Mouse (Mus musculus) spleen, adult 2 months (tissue): ENCODE results near the gene Cd247. TPM values are rescaled to one million over a fixed set of nuclear protein-coding genes. Genes with fewer than 3 reads are reported as not detected.

Source experiments
- DNase-seq, 2 experiments: peaks; one replicate each; pipeline versions ENCODE4 v3.0.0 to v3.0.0-alpha.2; 2012 to 2021; ENCODE audit warnings: low spot score in 2 of 2, low read depth in 1 of 2
- H3K27ac ChIP-seq: fragments of 200-500 bp; 2 replicates; pipeline ENCODE4 v1.5.1; 2012; ENCODE audit warnings: low read length, inconsistent platforms; ENCODE audit not compliant: insufficient read depth
- H3K27me3 ChIP-seq: fragments of 200-500 bp; 2 replicates; pipeline ENCODE4 v1.6.1; 2012; ENCODE audit warnings: mild to moderate bottlenecking, moderate library complexity, low read length, inconsistent platforms; ENCODE audit not compliant: control insufficient read depth, insufficient read depth
- H3K36me3 ChIP-seq: fragments of 200-500 bp; 2 replicates; pipeline ENCODE4 v1.6.1; 2012; ENCODE audit warnings: mild to moderate bottlenecking, low read length, inconsistent platforms; ENCODE audit not compliant: control insufficient read depth, insufficient read depth
- H3K4me1 ChIP-seq: fragments of 200-500 bp; 2 replicates; pipeline ENCODE4 v1.6.1; 2011; ENCODE audit warnings: inconsistent platforms; ENCODE audit not compliant: control insufficient read depth, insufficient read depth, insufficient read length
- H3K4me3 ChIP-seq: fragments of 200-500 bp; 2 replicates; pipeline ENCODE4 v1.5.1; 2011; ENCODE audit warnings: mild to moderate bottlenecking, inconsistent platforms; ENCODE audit not compliant: insufficient read depth, insufficient read length; ENCODE audit errors: extremely low read depth
- CTCF ChIP-seq: fragments of 200-500 bp; IDR thresholded peaks from 2 replicates; pipeline ENCODE4 v1.5.1; 2011; ENCODE audit warnings: mild to moderate bottlenecking, inconsistent platforms; ENCODE audit not compliant: insufficient read depth, insufficient read length, insufficient replicate concordance; ENCODE audit errors: extremely low read depth
- POLR2A ChIP-seq: fragments of 200-500 bp; IDR thresholded peaks from 2 replicates; pipeline ENCODE4 v1.6.1; 2011; ENCODE audit warnings: low read depth, low read length, inconsistent platforms
- WGBS: fragments of 180-500 bp; shearing (Covaris S2); methylation state at CpG from one replicate; pipeline ENCODE4 v1.1.7; 2018; 5-methylcytosine and 5-hydroxymethylcytosine counted together
- polyA plus RNA-seq: library from polyadenylated mRNA; depleted of rRNA; stranded (reverse); fragments of >200 nt; gene quantifications from 2 replicates; pipeline ENCODE4 v1.2.3, GENCODE M21; 2012

The Cd247 gene
- polyA plus RNA-seq, 1 experiment, result 38.9 TPM

GRCm38 (mm10) chr1:165882146-165882900 is 93.8 kb downstream of the Cd247 start:
- no peak overlapping the region for H3K27ac ChIP-seq
- TF ChIP-seq POLR2A (no peak), CTCF (no peak)
- 92% methylated on average over 8 of the region's 8 CpGs for WGBS
- peaks cover 18% of the 10 kb centered on the region for H3K36me3 ChIP-seq
- no peak for DNase-seq
- no peaks in the 10 kb centered on the region for H3K4me1 ChIP-seq
- no peaks in the 10 kb centered on the region for H3K27me3 ChIP-seq
- H3K4me3 ChIP-seq, result no peak overlapping the region

GRCm38 (mm10) chr1:165891686-165892085 is 103.2 kb downstream of the Cd247 start:
- 87% methylated on average over 2 of the region's 2 CpGs for WGBS
- no peak overlapping the region for H3K4me3 ChIP-seq
- no peaks in the 10 kb centered on the region for H3K4me1 ChIP-seq
- no peak overlapping the region for H3K27ac ChIP-seq
- DNase-seq, result no peak
- H3K36me3 ChIP-seq, result peaks cover 30% of the 10 kb centered on the region
- no peaks in the 10 kb centered on the region for H3K27me3 ChIP-seq
- TF ChIP-seq POLR2A (no peak), CTCF (no peak)

GRCm38 (mm10) chr1:165903596-165903995 is 115.1 kb downstream of the Cd247 start:
- Histone ChIP-seq H3K4me3 (no peak overlapping the region), H3K4me1 (no peaks in the 10 kb centered on the region), H3K36me3 (peaks cover 17% of the 10 kb centered on the region), H3K27ac (no peak overlapping the region), H3K27me3 (no peaks in the 10 kb centered on the region)
- no peak for TF ChIP-seq POLR2A
- no peak for TF ChIP-seq CTCF
- 88% methylated on average over 1 of the region's 1 CpGs for WGBS
- DNase-seq, result no peak

GRCm38 (mm10) chr1:165908153-165908552 is 119.7 kb downstream of the Cd247 start:
- TF ChIP-seq POLR2A (no peak), CTCF (no peak)
- DNase-seq, result no peak
- H3K36me3 ChIP-seq, result peaks cover 24% of the 10 kb centered on the region
- no peaks in the 10 kb centered on the region for H3K4me1 ChIP-seq
- H3K27ac ChIP-seq, result no peak overlapping the region
- no peaks in the 10 kb centered on the region for H3K27me3 ChIP-seq
- 97% methylated on average over 2 of the region's 2 CpGs for WGBS
- H3K4me3 ChIP-seq, result no peak overlapping the region

GRCm38 (mm10) chr1:165908806-165909205 is 120.3 kb downstream of the Cd247 start:
- TF ChIP-seq CTCF (no peak), POLR2A (no peak)
- Histone ChIP-seq H3K36me3 (peaks cover 21% of the 10 kb centered on the region), H3K27ac (no peak overlapping the region), H3K4me3 (no peak overlapping the region), H3K27me3 (no peaks in the 10 kb centered on the region), H3K4me1 (no peaks in the 10 kb centered on the region)
- 95% methylated on average over 3 of the region's 3 CpGs for WGBS
- DNase-seq, result no peak

GRCm38 (mm10) chr1:165909471-165909870 is 121.0 kb downstream of the Cd247 start:
- Histone ChIP-seq H3K36me3 (peaks cover 21% of the 10 kb centered on the region), H3K4me1 (no peaks in the 10 kb centered on the region), H3K4me3 (no peak overlapping the region), H3K27me3 (no peaks in the 10 kb centered on the region), H3K27ac (no peak overlapping the region)
- TF ChIP-seq POLR2A, result no peak
- TF ChIP-seq CTCF, result no peak
- WGBS, result 90% methylated on average over 3 of the region's 3 CpGs
- no peak for DNase-seq

- DNase-seq, result no peak
- no peaks in the 10 kb centered on the region; the same call in 1 of the 2 replicates for H3K4me1 ChIP-seq
- H3K36me3 ChIP-seq, result peaks cover 18% of the 10 kb centered on the region
- 71% methylated on average over 2 of the region's 2 CpGs for WGBS
- no peak overlapping the region for H3K4me3 ChIP-seq
- H3K27me3 ChIP-seq, result no peaks in the 10 kb centered on the region
- no peak overlapping the region for H3K27ac ChIP-seq
- TF ChIP-seq CTCF (no peak), POLR2A (no peak)
Measured at GRCm38 (mm10) chr1:165913720-165914415, 125.4 kb downstream of the Cd247 start.
